Mouse (Mus musculus) limb, embryonic 15.5 days (tissue): Measurements from ENCODE around the gene Zfp772. TPM values are rescaled to one million over a fixed set of nuclear protein-coding genes. Genes with fewer than 3 reads are reported as not detected.
"Not testable (repeated sequence)": the region's sequence is repeated elsewhere in the genome, so short reads cannot be mapped to it uniquely, and the experiment has no call there.

Source experiments
- ATAC-seq: fragments of 200-750 bp; cut with Nextera tagmentation; 2 replicates; pipeline ENCODE4 v1.8.0; 2017; ENCODE audit warnings: low read depth, moderate TSS enrichment; ENCODE audit not compliant: insufficient number of reproducible peaks, low FRiP score, low TSS enrichment
- H3K27ac ChIP-seq: fragments of 300-500 bp; sonication (generic); 2 replicates; pipeline ENCODE4 v1.5.1; 2015; ENCODE audit warnings: moderate library complexity, mild to moderate bottlenecking, inconsistent platforms
- H3K27me3 ChIP-seq: fragments of 300-500 bp; sonication (generic); 2 replicates; pipeline ENCODE4 v1.6.1; 2015; ENCODE audit warnings: inconsistent platforms
- H3K36me3 ChIP-seq: fragments of 300-500 bp; sonication (generic); 2 replicates; pipeline ENCODE4 v1.6.1; 2015; ENCODE audit warnings: inconsistent platforms
- H3K4me1 ChIP-seq: fragments of 300-500 bp; sonication (generic); 2 replicates; pipeline ENCODE4 v1.6.1; 2015; ENCODE audit warnings: inconsistent platforms
- H3K4me2 ChIP-seq: fragments of 300-500 bp; sonication (generic); 2 replicates; pipeline ENCODE4 v1.6.1; 2015; ENCODE audit warnings: mild to moderate bottlenecking, inconsistent platforms
- H3K4me3 ChIP-seq: fragments of 300-500 bp; sonication (generic); 2 replicates; pipeline ENCODE4 v1.5.1; 2015; ENCODE audit warnings: mild to moderate bottlenecking, inconsistent platforms
- H3K9ac ChIP-seq: fragments of 300-500 bp; sonication (generic); 2 replicates; pipeline ENCODE4 v1.6.1; 2015; ENCODE audit warnings: inconsistent platforms
- H3K9me3 ChIP-seq: fragments of 300-500 bp; sonication (generic); 2 replicates; pipeline ENCODE4 v1.6.1; 2016; ENCODE audit warnings: inconsistent platforms
- WGBS: fragments of 180-500 bp; shearing (Covaris S2); methylation state at CpG from one replicate; pipeline ENCODE4 v1.1.7; 2015; 5-methylcytosine and 5-hydroxymethylcytosine counted together
- polyA plus RNA-seq: library from polyadenylated mRNA; unstranded; fragments of >200 nt; fragmentation: Nextera tagmentation; extraction: Ambion mirVana; gene quantifications from 2 replicates; pipeline ENCODE4 v1.2.1, GENCODE M21; 2015

Zfp772 gene
- 10.7 TPM in 2 replicates for polyA plus RNA-seq

DNA sequence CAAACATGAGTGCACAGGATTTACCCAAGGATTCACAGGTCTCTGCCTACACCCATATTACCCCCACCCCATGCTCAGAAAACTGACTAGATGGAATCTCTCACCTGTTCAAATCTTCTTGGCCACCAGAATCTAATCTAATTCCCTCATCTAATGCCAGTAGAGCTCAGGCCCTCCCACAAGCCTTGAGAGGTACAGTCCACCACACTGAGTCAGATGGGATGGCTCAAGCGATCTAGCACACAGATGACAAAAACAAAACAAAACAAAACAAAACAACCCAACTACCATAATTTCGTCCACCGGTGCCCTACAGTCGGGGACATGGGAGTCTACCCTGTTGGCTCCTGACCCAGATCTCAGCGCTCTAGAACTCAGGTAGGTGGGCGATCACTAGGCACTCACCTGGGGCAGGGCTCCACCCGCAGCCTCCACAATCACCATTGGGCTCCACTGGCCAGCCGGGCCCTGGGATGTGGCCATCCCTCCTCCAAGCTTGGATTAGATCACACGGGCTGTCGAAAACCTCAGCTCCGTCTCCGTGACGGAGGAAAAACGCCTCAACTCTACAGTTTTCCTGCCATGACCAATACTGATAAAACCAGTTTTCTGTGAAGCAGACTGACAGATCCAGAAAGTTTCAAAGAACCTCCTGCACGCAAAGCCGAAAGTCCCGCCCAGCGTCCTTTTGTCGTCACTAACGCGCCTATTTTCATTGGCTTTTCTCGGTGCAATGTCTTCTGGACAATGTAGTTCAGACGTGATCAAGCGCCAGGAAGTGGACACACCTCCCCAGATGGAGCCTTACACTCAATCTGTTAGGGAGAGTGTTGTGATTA, at the start of gene Zfp772:
TSS of gene Zfp772 (minus strand) at position 686 of the 839 bp plus-strand sequence.
- Histone ChIP-seq H3K4me2 (peak within 1 kb of the TSS; percentile 63), H3K4me3 (peak within 1 kb of the TSS; percentile 52), H3K27ac (peak within 1 kb of the TSS; percentile 54), H3K9ac (peak within 1 kb of the TSS; percentile 47)
- under 1% methylated on average over 24 of the region's 24 CpGs for WGBS
- ATAC-seq, H3K4me1 ChIP-seq, H3K9me3 ChIP-seq, H3K36me3 ChIP-seq, H3K27me3 ChIP-seq: not testable (repeated sequence)

DNA sequence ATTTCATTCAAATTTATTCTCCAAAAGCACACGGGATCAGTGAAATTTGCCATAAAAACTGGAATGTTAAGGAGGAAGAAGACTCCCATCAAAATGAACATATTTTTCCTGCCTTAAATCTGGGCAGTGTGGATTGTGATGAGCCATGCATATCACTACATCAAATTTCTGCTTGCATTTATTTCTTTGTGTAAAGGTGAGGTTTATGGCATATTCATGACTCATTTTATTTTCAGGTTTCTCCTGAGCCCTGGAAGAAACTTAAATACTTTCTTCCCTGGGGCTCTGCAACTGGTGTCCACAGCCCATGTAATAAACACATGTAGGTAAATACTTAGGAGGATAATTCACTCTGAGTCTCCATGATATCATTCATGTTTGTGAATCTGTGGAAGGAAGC, 37.4 kb upstream of the Zfp772 start, which contains the start of gene Vmn2r29:
TSS of gene Vmn2r29 (minus strand) at position 101 of the 400 bp plus-strand sequence.
- not testable (repeated sequence) for H3K4me3 ChIP-seq, H3K9me3 ChIP-seq, H3K36me3 ChIP-seq, H3K27ac ChIP-seq, ATAC-seq, H3K4me2 ChIP-seq, H3K4me1 ChIP-seq, H3K27me3 ChIP-seq, H3K9ac ChIP-seq
- no CpG with 5 or more reads among the region's 1 CpGs for WGBS

DNA sequence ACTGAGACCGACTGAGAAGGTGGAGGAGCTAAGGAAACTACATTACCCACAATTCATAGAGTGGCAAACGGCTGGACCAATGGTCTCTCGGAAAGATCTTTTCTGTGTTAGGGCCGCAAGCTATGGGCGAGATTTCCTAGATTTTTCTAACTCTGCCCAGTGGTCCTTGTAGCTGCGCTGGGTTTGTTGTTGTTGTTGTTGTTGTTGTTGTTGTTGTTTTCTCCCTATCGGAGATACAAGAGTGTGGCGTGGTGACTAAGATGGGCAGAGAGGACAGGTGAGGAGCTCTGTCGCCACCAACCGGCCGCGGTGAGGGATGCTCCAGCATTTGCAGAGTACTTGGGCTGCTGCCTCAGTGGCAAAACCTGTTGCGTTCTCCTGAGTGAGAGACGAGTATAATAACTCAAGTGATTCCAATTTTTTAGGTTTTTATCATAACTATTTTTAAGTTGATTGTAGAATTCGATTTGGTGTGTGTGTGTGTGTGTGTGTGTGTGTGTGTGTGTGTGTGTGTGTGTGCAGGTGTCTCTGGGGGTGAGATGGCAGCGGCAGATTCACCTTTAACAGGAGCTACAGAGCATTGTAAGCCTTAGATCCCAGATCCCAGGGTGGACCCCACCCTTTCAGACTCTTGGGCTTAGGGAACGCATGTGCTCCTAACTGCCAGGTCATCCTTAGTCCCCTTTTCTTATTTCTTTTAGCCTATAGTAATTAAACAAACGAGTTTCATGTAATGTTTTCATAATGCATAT, 21.4 kb downstream of the Zfp772 start:
- no peaks in the 10 kb centered on the region for H3K27me3 ChIP-seq
- no peak overlapping the region for H3K9ac ChIP-seq
- H3K9me3 ChIP-seq = no peaks in the 10 kb centered on the region
- ATAC-seq = peak; percentile 79; the same call in 1 of the 2 replicates
- H3K4me3 ChIP-seq = peak overlapping the region; percentile 51
- 0 out of 2 replicates have a peak, but pooled peaks cover 2% of the 10 kb centered on the region for H3K4me1 ChIP-seq
- no peaks in the 10 kb centered on the region for H3K36me3 ChIP-seq
- no peak overlapping the region for H3K27ac ChIP-seq
- 14% methylated on average over 18 of the region's 18 CpGs for WGBS
- H3K4me2 ChIP-seq = peak overlapping the region; percentile 42

DNA sequence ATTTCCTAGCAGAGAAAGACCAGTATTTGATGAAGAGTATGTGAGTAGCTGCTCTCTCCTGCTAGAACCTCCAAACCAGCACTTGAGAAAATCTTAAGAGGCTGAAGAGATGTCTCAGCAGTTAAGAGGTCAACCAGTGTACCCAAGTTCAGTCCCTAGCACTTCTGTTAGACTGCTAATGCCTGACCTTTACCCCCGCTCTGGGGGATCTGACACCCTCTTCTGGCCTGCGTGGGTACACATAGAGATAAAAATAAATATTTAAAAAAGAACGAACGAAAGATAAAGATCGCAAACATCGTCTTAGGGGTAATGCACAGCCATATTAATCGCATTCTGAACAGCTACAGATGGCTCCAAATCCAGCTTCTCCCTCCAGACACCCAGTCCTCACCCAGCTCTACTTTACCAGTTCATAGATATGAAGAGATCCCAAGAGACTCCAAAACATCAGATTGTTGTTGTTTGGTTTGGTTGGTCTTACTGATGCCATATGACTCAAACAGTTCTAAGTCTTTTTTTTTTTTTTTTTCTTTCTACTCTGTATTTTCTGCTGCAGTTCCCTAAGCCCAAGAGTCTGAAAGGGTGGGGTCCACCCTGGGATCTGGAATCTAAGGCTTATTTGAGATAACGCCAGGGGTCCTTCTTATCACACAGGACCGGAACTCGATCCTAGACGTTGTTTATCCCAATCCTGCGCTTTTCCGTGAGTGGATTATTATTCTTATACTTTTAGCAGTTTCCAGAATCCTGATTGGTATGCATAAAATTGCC, 22.2 kb downstream of the Zfp772 start:
- Histone ChIP-seq H3K27ac (no peak overlapping the region), H3K4me1 (0 out of 2 replicates have a peak, but pooled peaks cover 2% of the 10 kb centered on the region), H3K9ac (no peak overlapping the region), H3K4me2 (peak overlapping the region; percentile 42), H3K27me3 (no peaks in the 10 kb centered on the region), H3K36me3 (peaks cover 6% of the 10 kb centered on the region), H3K4me3 (peak overlapping the region; percentile 51), H3K9me3 (no peaks in the 10 kb centered on the region)
- 37% methylated on average over 13 of the region's 13 CpGs for WGBS
- ATAC-seq = no peak

DNA sequence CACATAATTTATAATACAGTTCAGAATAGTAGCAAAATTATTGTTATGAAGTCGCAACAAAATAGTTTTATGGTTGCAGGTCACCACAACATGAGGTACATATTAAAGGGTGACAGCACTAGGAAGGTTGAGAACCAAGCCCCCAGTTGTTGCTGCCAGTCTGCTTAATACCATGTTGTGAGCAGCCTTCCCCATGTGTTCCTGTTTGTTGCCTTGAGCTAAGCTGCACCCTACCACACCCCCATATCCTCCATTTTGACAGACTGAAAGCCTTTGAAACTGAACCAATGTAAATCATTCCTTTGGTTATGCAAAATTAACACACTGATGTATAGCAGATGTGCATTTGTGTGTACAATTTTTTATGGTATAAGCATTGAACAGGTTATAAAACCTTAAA, 23.9 kb downstream of the Zfp772 start:
- 43% methylated on average over 1 of the region's 1 CpGs for WGBS
- Histone ChIP-seq H3K9me3 (no peaks in the 10 kb centered on the region), H3K27ac (no peak overlapping the region), H3K4me3 (no peak overlapping the region), H3K4me1 (0 out of 2 replicates have a peak, but pooled peaks cover 2% of the 10 kb centered on the region), H3K9ac (no peak overlapping the region), H3K4me2 (no peak overlapping the region), H3K27me3 (no peaks in the 10 kb centered on the region), H3K36me3 (peaks cover 22% of the 10 kb centered on the region)
- no peak for ATAC-seq

DNA sequence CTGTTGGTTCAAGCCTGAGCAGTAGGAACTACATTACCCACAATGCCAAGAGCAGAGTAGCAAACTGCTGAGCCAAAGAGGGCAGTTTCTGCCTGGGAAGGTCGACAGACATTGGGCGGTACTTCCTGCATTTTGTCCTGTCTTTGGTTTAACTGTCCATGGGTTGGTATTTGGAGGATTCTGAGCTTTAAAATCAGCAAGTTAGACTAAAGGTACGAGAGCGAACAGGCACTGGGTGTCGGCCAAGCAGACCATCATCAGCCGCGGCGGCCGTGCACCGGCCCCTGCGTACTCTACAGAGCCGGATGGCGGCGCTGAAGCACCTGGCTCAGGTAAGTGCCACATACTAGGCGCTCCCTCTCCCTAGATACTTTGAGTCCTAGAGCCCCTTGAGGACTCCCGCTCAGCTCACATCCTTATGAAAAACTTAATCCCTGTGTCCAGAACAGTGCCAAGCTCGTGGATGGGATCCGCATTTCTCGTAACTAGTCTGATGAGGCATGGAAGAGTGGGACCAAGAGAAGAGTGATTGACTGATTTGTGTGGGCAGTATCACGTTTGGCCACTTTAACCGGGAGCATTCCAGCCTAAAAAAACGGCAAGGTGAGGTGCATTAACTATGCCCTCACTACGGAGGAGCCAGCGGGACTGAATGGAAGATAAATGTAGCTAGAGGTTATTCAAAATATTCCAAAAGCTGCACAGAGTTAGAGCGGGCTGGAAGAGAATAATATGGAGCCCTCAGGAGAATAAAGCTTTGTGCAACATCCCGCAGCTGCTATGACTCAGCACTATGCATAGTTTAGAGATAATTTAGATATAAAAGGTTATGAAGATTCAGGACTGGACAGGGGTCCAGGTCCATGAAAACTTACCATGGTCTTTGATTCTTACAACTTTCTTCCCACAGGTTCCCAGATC, 38.3 kb downstream of the Zfp772 start, which contains the start of gene Zfp418:
TSS of gene Zfp418 (plus strand) at position 104 of the 921 bp plus-strand sequence.
- H3K9ac ChIP-seq = peak within 1 kb of the TSS; percentile 62
- peaks cover 3% of the 10 kb centered on the region; the same call in 1 of the 2 replicates for H3K4me1 ChIP-seq
- H3K4me2 ChIP-seq = peak within 1 kb of the TSS; percentile 77
- no peaks in the 10 kb centered on the region for H3K9me3 ChIP-seq
- WGBS = 2% methylated on average over 26 of the region's 26 CpGs
- ATAC-seq = peak; percentile 84
- H3K27ac ChIP-seq = peak within 1 kb of the TSS; percentile 73
- peaks cover 9% of the 10 kb centered on the region; the same call in 1 of the 2 replicates for H3K36me3 ChIP-seq
- no peaks in the 10 kb centered on the region for H3K27me3 ChIP-seq
- H3K4me3 ChIP-seq = peak within 1 kb of the TSS; percentile 62

Other genes starting within 250 kb of the Zfp772 start
- gene Aurkc, start 214.7 kb downstream of the Zfp772 start, polyA plus RNA-seq = not detected in 2 replicates
- 13.6 and 14.1 TPM in 2 replicates for gene Zfp954, start 88.5 kb downstream of the Zfp772 start, polyA plus RNA-seq
- 2.0 and 2.5 TPM in 2 replicates for gene Zfp773, start 73.2 kb downstream of the Zfp772 start, polyA plus RNA-seq
- gene Zfp418, start 38.7 kb downstream of the Zfp772 start, polyA plus RNA-seq = 2.2 and 2.9 TPM in 2 replicates
- 0.38 and 1.4 TPM in 2 replicates for gene Vmn2r29, start 37.3 kb upstream of the Zfp772 start, polyA plus RNA-seq
- 4.4 and 4.6 TPM in 2 replicates for gene Gm45844, start 68.3 kb upstream of the Zfp772 start, polyA plus RNA-seq
- 56.4 and 57.0 TPM in 2 replicates for gene Clcn4, start 90.9 kb upstream of the Zfp772 start, polyA plus RNA-seq
- gene Vmn2r30, start 127.6 kb upstream of the Zfp772 start, polyA plus RNA-seq = 0.04 TPM in 1 of 2 replicates, not detected in the other
- 0.62 TPM in 1 of 2 replicates, not detected in the other for gene Gm45783, start 164.6 kb upstream of the Zfp772 start, polyA plus RNA-seq
- gene Vmn2r31, start 189.7 kb upstream of the Zfp772 start, polyA plus RNA-seq = not detected in 2 replicates